Mouse (Mus musculus) CH12.LX (cell line): ENCODE measurements at regions not wholly inside any gene's neighbourhood (a gene's known extent, or its start where the extent isn't known, plus 50 kb on each side); places are given as distances from the start of the nearest gene placed in this dataset.

Experiments
- DNase-seq: peaks from one replicate; pipeline ENCODE4 v3.0.0-alpha.2; 2013; ENCODE audit errors: extremely low read depth
- H3K27ac ChIP-seq: 2 replicates; pipeline ENCODE4 v1.5.1; 2012; ENCODE audit warnings: low read depth, mild to moderate bottlenecking, control low read depth, moderate library complexity; ENCODE audit not compliant: insufficient read depth
- H3K27me3 ChIP-seq: replicated peaks from 2 replicates; pipeline ENCODE3; 2012; ENCODE audit warnings: inconsistent platforms
- H3K36me3 ChIP-seq, 2 experiments: replicated peaks in 1 of 2; 2 replicates each; pipeline versions ENCODE3 to v1.6.1; 2012; ENCODE audit warnings: inconsistent platforms in 1 of 2, low read length in 1 of 2, mild to moderate bottlenecking in 1 of 2, mixed read lengths in 1 of 2, moderate library complexity in 1 of 2; ENCODE audit not compliant: control insufficient read depth in 1 of 2, insufficient read depth in 1 of 2
- H3K4me1 ChIP-seq, 2 experiments: 2 replicates each; pipeline ENCODE4 v1.6.1; 2012; ENCODE audit warnings: inconsistent platforms in 1 of 2, moderate library complexity in 1 of 2; ENCODE audit not compliant: insufficient read depth in 2 of 2, control insufficient read depth in 1 of 2
- H3K4me2 ChIP-seq: 2 replicates; pipeline ENCODE4 v1.6.1; 2012; ENCODE audit warnings: low read depth, mild to moderate bottlenecking, control low read depth; ENCODE audit not compliant: poor library complexity, insufficient read depth, severe bottlenecking
- H3K4me3 ChIP-seq, 3 experiments: fragments of 150-350 bp in 1 of 3; sonication (generic) in 1 of 3; replicated peaks in 1 of 3; 2 replicates each; pipeline versions ENCODE3 to v1.5.1; 2011 to 2012; ENCODE audit warnings: low read depth in 2 of 3, low read length in 2 of 3, mild to moderate bottlenecking in 2 of 3, moderate library complexity in 2 of 3, control low read depth in 1 of 3, improper control_type of control experiment in 1 of 3, inconsistent platforms in 1 of 3, mixed read lengths in 1 of 3; ENCODE audit not compliant: poor library complexity in 1 of 3
- H3K79me2 ChIP-seq: replicated peaks from 2 replicates; pipeline ENCODE4 v1.6.1; 2012; ENCODE audit warnings: mild to moderate bottlenecking, moderate library complexity; ENCODE audit not compliant: control insufficient read depth, poor library complexity, insufficient read depth, severe bottlenecking; ENCODE audit errors: extremely low read depth
- H3K9ac ChIP-seq: 2 replicates; pipeline ENCODE4 v1.6.1; 2012; ENCODE audit warnings: low read depth, mild to moderate bottlenecking, control low read depth, moderate library complexity; ENCODE audit not compliant: insufficient read depth
- H3K9me3 ChIP-seq: replicated peaks from 2 replicates; pipeline ENCODE3; 2012; ENCODE audit warnings: low read length, inconsistent platforms, mixed read lengths
- CTCF ChIP-seq, 2 experiments: IDR thresholded peaks in 1 of 2; conservative IDR thresholded peaks in 1 of 2; 2 replicates each; pipeline ENCODE4 v1.5.1; 2011 to 2012; ENCODE audit warnings: low read depth in 2 of 2, low read length in 2 of 2, improper control_type of control experiment in 1 of 2, inconsistent platforms in 1 of 2, mild to moderate bottlenecking in 1 of 2, moderate library complexity in 1 of 2
- IRF4 ChIP-seq: IDR thresholded peaks from 2 replicates; pipeline ENCODE4 v1.6.1; 2014; ENCODE audit warnings: low read depth, mild to moderate bottlenecking, inconsistent platforms, low read length, improper control_type of control experiment
- JUND ChIP-seq: conservative IDR thresholded peaks from 2 replicates; pipeline ENCODE4 v1.6.1; 2011; ENCODE audit warnings: low read depth, low read length, improper control_type of control experiment
- KAT2A ChIP-seq: IDR thresholded peaks from 2 replicates; pipeline ENCODE4 v1.6.1; 2012; ENCODE audit warnings: low read length, improper control_type of control experiment, inconsistent platforms; ENCODE audit not compliant: insufficient replicate concordance
- MYC ChIP-seq: IDR thresholded peaks from 2 replicates; pipeline ENCODE4 v1.6.1; 2011; ENCODE audit warnings: low read depth, mild to moderate bottlenecking, improper control_type of control experiment, low read length
- NELFE ChIP-seq: IDR thresholded peaks from 2 replicates; pipeline ENCODE4 v1.6.1; 2011; ENCODE audit warnings: low read depth, low read length, improper control_type of control experiment
- NRF1 ChIP-seq: IDR thresholded peaks from 2 replicates; pipeline ENCODE4 v1.6.1; 2014; ENCODE audit warnings: low read depth, mild to moderate bottlenecking, inconsistent platforms, low read length, improper control_type of control experiment, moderate library complexity
- PAX5 ChIP-seq: IDR thresholded peaks from 2 replicates; pipeline ENCODE4 v1.6.1; 2012; ENCODE audit warnings: low read length, inconsistent platforms, mixed read lengths
- POLR2AphosphoS2 ChIP-seq: IDR thresholded peaks from 2 replicates; pipeline ENCODE4 v1.6.1; 2011; ENCODE audit warnings: low read depth, low read length, improper control_type of control experiment
- SIN3A ChIP-seq: IDR thresholded peaks from 2 replicates; pipeline ENCODE4 v1.6.1; 2012; ENCODE audit warnings: low read length, improper control_type of control experiment, inconsistent platforms
- TBP ChIP-seq: conservative IDR thresholded peaks from 2 replicates; pipeline ENCODE4 v1.6.1; 2011; ENCODE audit warnings: low read depth, low read length, improper control_type of control experiment
- USF2 ChIP-seq: conservative IDR thresholded peaks from 2 replicates; pipeline ENCODE4 v1.6.1; 2011; ENCODE audit warnings: low read depth, low read length, improper control_type of control experiment
- ZC3H11A ChIP-seq: IDR thresholded peaks from 2 replicates; pipeline ENCODE4 v1.6.1; 2012; ENCODE audit warnings: low read depth, mild to moderate bottlenecking, inconsistent platforms, low read length, improper control_type of control experiment
- ZNF384 ChIP-seq: IDR thresholded peaks from 2 replicates; pipeline ENCODE4 v1.6.1; 2012; ENCODE audit warnings: low read depth, low read length, improper control_type of control experiment, inconsistent platforms
- dilution Hi-C: fragments of 300-500 bp; cut with MboI; formaldehyde crosslinking; loops from 2 replicates; pipeline ENCODE4 v1.14.3; 2020; ENCODE audit warnings: low sequenced_read_pairs; ENCODE audit not compliant: extremely low pct_unique_long_range_greater_than_20kb, extremely low pct_ligation_motif_present
- in situ Hi-C: fragments of 300-500 bp; cut with MboI; formaldehyde crosslinking; loops from 3 replicates; pipeline ENCODE4 v1.14.3; 2019; ENCODE audit warnings: low sequenced_read_pairs, low pct_ligation_motif_present, low pct_unique_long_range_greater_than_20kb, mixed read lengths

- Histone ChIP-seq H3K27me3 (no peaks in the 10 kb centered on the region), H3K27ac (no peak overlapping the region), H3K4me1 (peaks cover 0 to 4% of the 10 kb centered on the region in 2 experiments; a peak in 1 of 4 replicates), H3K4me3 (no peak overlapping the region), H3K9ac (no peak overlapping the region; the same call in 1 of the 2 replicates), H3K4me2 (no peak overlapping the region), H3K79me2 (no peaks in the 10 kb centered on the region), H3K36me3 (no peaks in the 10 kb centered on the region), H3K9me3 (no peaks in the 10 kb centered on the region)
- TF ChIP-seq NELFE (no peak), ZNF384 (no peak), TBP (no peak), POLR2AphosphoS2 (no peak), SIN3A (no peak), KAT2A (no peak), NRF1 (no peak), ZC3H11A (no peak), IRF4 (no peak), JUND (no peak), MYC (no peak), USF2 (no peak), PAX5 (no peak)
- DNase-seq = no peak
- dilution Hi-C loops = no loop called here
- in situ Hi-C loops = no loop called here
Measured at GRCm38 (mm10) chr15:13275326-13275725, 101.9 kb upstream of the Cdh6 start.

GRCm38 (mm10) chr15:13274366-13275067, 101.0 kb upstream of the Cdh6 start:
- DNase-seq = no peak
- no peak for TF ChIP-seq CTCF (conservative IDR thresholded peaks at IDR 0.05 in 1 of 2, IDR thresholded peaks at IDR 0.05 in 1 of 2; ENCODE audit: low read depth in 2 of 2, low read length in 2 of 2)
- in situ Hi-C loops (no loop called here), dilution Hi-C loops (no loop called here)
- no peaks in the 10 kb centered on the region for H3K27me3 ChIP-seq
- no peaks in the 10 kb centered on the region for H3K9me3 ChIP-seq
- H3K36me3 ChIP-seq = no peaks in the 10 kb centered on the region
- no peak overlapping the region for H3K27ac ChIP-seq
- H3K4me2 ChIP-seq = no peak overlapping the region
- no peak overlapping the region for H3K9ac ChIP-seq
- H3K79me2 ChIP-seq = no peaks in the 10 kb centered on the region
- no peak overlapping the region for H3K4me3 ChIP-seq
- H3K4me1 ChIP-seq = peaks cover 0 to 4% of the 10 kb centered on the region in 2 experiments; a peak in 1 of 4 replicates
